Mouse (Mus musculus) lung, embryonic 14.5 days (tissue): Measurements from ENCODE around the gene Cars. TPM values are rescaled to one million over a fixed set of nuclear protein-coding genes. Genes with fewer than 3 reads are reported as not detected.

Source experiments
- ATAC-seq: fragments of 200-750 bp; cut with Nextera tagmentation; 2 replicates; pipeline ENCODE4 v1.8.0; 2017; ENCODE audit warnings: mild to moderate bottlenecking, moderate TSS enrichment, moderate library complexity; ENCODE audit not compliant: insufficient read depth
- DNase-seq: peaks from one replicate; pipeline ENCODE4 v3.0.0-alpha.2; 2015
- H3K27ac ChIP-seq: fragments of 300-500 bp; sonication (generic); 2 replicates; pipeline ENCODE4 v1.5.1; 2014; ENCODE audit warnings: low read depth, mild to moderate bottlenecking, moderate library complexity
- H3K27me3 ChIP-seq: fragments of 300-500 bp; sonication (generic); 2 replicates; pipeline ENCODE4 v1.6.1; 2014; ENCODE audit warnings: low read length, control low read depth; ENCODE audit not compliant: insufficient read depth
- H3K36me3 ChIP-seq: fragments of 300-500 bp; sonication (generic); 2 replicates; pipeline ENCODE4 v1.6.1; 2014; ENCODE audit warnings: control low read depth; ENCODE audit not compliant: insufficient read depth
- H3K4me1 ChIP-seq: fragments of 300-500 bp; sonication (generic); 2 replicates; pipeline ENCODE4 v1.6.1; 2014; ENCODE audit warnings: antibody characterized with exemption, control low read depth; ENCODE audit not compliant: insufficient read depth
- H3K4me2 ChIP-seq: fragments of 300-500 bp; sonication (generic); 2 replicates; pipeline ENCODE4 v1.6.1; 2014; ENCODE audit warnings: mild to moderate bottlenecking
- H3K4me3 ChIP-seq: fragments of 300-500 bp; sonication (generic); 2 replicates; pipeline ENCODE4 v1.5.1; 2014; ENCODE audit warnings: low read depth, low read length
- H3K9ac ChIP-seq: fragments of 300-500 bp; sonication (generic); 2 replicates; pipeline ENCODE4 v1.6.1; 2014
- H3K9me3 ChIP-seq: fragments of 300-500 bp; sonication (generic); 2 replicates; pipeline ENCODE4 v1.6.1; 2016; ENCODE audit warnings: low read depth, low read length, control low read depth
- CTCF ChIP-seq: IDR thresholded peaks from 2 replicates; pipeline ENCODE4 v1.5.1; 2016; ENCODE audit warnings: antibody characterized with exemption, low read depth
- WGBS: fragments of 180-500 bp; shearing (Covaris S2); extraction: QIAGEN DNeasy Blood & Tissue Kit; methylation state at CpG from one replicate; pipeline ENCODE4 v1.1.7; 2014; 5-methylcytosine and 5-hydroxymethylcytosine counted together
- polyA plus RNA-seq: library from polyadenylated mRNA; unstranded; fragments of >200 nt; fragmentation: Nextera tagmentation; extraction: Ambion mirVana; gene quantifications from 2 replicates; pipeline ENCODE4 v1.2.1, GENCODE M21; 2014

The Cars gene
- polyA plus RNA-seq, 1 experiment from 2014 or later: 59.8 TPM

DNA sequence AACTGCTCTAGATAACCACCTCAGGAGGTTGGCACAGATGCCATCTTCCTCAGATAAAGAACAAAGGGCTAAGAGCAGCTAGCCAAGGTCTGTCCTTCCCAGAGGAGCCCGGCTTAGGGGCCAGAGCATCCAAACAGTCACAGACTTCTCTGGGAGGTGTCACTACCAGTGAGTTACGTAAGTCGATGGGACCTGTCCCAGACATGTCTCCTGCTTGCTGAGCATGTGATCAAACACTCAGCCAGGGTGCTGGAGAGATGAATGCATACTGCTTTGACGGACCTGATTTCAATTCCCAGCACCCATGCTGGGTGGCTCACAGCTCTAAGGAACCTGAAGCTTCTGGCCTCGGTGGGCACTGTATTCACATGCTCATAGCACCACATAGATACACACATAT, 12.3 kb downstream of the Cars start:
- Histone ChIP-seq H3K4me2 (no peak overlapping the region), H3K27ac (no peak overlapping the region), H3K4me1 (no peaks in the 10 kb centered on the region), H3K9ac (no peak overlapping the region), H3K36me3 (peaks cover 87% of the 10 kb centered on the region), H3K4me3 (no peak overlapping the region), H3K27me3 (no peaks in the 10 kb centered on the region), H3K9me3 (no peaks in the 10 kb centered on the region)
- no peak for DNase-seq
- ATAC-seq: no peak
- TF ChIP-seq CTCF: no peak
- 78% methylated on average over 5 of the region's 5 CpGs for WGBS

DNA sequence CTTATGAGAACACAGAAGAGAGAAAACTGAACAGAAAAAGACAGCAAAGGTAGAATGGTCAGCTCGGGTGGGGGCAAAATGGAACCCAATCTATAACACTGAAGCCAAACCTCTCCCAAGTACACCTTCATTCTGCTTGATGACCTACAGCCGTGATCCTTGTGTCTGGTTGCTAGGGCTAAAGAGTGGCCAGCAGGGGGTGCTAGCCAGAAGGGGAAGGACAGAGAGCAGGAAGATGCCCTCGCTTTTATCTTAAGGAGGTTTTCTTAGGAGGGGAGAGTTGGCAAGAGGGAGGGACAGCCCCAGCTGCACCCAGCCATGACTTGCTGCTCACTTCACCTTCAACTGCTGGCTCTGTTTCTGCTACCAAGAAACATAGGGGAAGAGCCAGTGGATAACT, 15.9 kb downstream of the Cars start:
- H3K36me3 ChIP-seq: peaks cover 89% of the 10 kb centered on the region
- peak; percentile 41; the same call in 1 of the 2 replicates for ATAC-seq

GRCm38 (mm10) chr7:143583025-143583424, 16.9 kb downstream of the Cars start:
- Histone ChIP-seq H3K9ac (no peak overlapping the region), H3K27ac (no peak overlapping the region), H3K4me3 (no peak overlapping the region), H3K4me1 (no peaks in the 10 kb centered on the region), H3K9me3 (no peaks in the 10 kb centered on the region), H3K36me3 (peaks cover 89% of the 10 kb centered on the region), H3K4me2 (no peak overlapping the region), H3K27me3 (no peaks in the 10 kb centered on the region)
- ATAC-seq (no peak), DNase-seq (no peak)
- TF ChIP-seq CTCF: no peak
- 83% methylated on average over 5 of the region's 5 CpGs for WGBS

More for the DNA sequence above, 15.9 kb downstream of the Cars start:
- no peak overlapping the region for H3K9ac ChIP-seq
- TF ChIP-seq CTCF: peak; percentile 86
- H3K4me3 ChIP-seq: no peak overlapping the region
- H3K27me3 ChIP-seq: no peaks in the 10 kb centered on the region
- no peaks in the 10 kb centered on the region for H3K9me3 ChIP-seq
- 31% methylated on average over 3 of the region's 3 CpGs for WGBS
- H3K4me1 ChIP-seq: no peaks in the 10 kb centered on the region
- no peak overlapping the region for H3K4me2 ChIP-seq
- no peak overlapping the region for H3K27ac ChIP-seq
- peak; percentile 72 for DNase-seq

DNA sequence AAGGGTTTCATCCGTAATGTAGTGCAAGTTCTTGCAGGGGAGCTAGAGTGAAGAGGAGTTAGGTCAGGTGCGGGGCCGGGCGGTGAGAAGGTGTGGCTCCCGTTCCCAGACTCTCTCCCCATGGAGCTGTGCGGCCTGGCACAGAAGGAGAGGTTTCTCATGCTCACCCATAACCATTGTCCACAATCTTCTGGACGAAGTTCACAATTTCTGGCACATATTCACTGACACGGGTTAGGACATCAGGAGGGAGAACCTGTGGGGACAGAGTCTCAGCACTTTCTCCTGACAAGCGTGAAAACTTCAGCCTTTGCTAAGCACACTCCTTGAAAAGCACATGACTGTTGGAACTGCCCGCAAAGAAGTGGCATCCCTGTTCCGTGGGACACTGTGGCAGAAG, 24.1 kb downstream of the Cars start:
- peaks cover 92% of the 10 kb centered on the region for H3K36me3 ChIP-seq
- no peak overlapping the region for H3K9ac ChIP-seq
- no peaks in the 10 kb centered on the region for H3K27me3 ChIP-seq
- WGBS: 89% methylated on average over 11 of the region's 11 CpGs
- ATAC-seq (no peak), DNase-seq (no peak)
- no peak for TF ChIP-seq CTCF
- H3K4me2 ChIP-seq: no peak overlapping the region
- H3K27ac ChIP-seq: no peak overlapping the region
- H3K9me3 ChIP-seq: no peaks in the 10 kb centered on the region
- H3K4me3 ChIP-seq: no peak overlapping the region
- no peaks in the 10 kb centered on the region for H3K4me1 ChIP-seq

GRCm38 (mm10) chr7:143565648-143566039, 34.2 kb downstream of the Cars start:
- TF ChIP-seq CTCF: no peak
- no peaks in the 10 kb centered on the region for H3K4me1 ChIP-seq
- H3K27me3 ChIP-seq: no peaks in the 10 kb centered on the region
- no peak overlapping the region for H3K4me3 ChIP-seq
- H3K9me3 ChIP-seq: no peaks in the 10 kb centered on the region
- H3K9ac ChIP-seq: no peak overlapping the region
- no peak overlapping the region for H3K27ac ChIP-seq
- WGBS: 81% methylated on average over 3 of the region's 3 CpGs
- H3K4me2 ChIP-seq: no peak overlapping the region
- H3K36me3 ChIP-seq: peaks cover 98% of the 10 kb centered on the region
- no peak for ATAC-seq
- DNase-seq: no peak

- no peaks in the 10 kb centered on the region for H3K4me1 ChIP-seq
- no peak overlapping the region for H3K9ac ChIP-seq
- H3K4me3 ChIP-seq: no peak overlapping the region
- ATAC-seq (no peak), DNase-seq (no peak)
- TF ChIP-seq CTCF: no peak
- no peaks in the 10 kb centered on the region for H3K27me3 ChIP-seq
- H3K9me3 ChIP-seq: no peaks in the 10 kb centered on the region
- H3K4me2 ChIP-seq: no peak overlapping the region
- no peak overlapping the region for H3K27ac ChIP-seq
- WGBS: 92% methylated on average over 6 of the region's 6 CpGs
- H3K36me3 ChIP-seq: peaks cover 98% of the 10 kb centered on the region
These were observed 34.8 kb downstream of the Cars start for GRCm38 (mm10) chr7:143565015-143565647.

GRCm38 (mm10) chr7:143563787-143564186, 36.1 kb downstream of the Cars start:
- no peak for ATAC-seq
- H3K27me3 ChIP-seq: no peaks in the 10 kb centered on the region
- H3K4me3 ChIP-seq: no peak overlapping the region
- peaks cover 97% of the 10 kb centered on the region for H3K36me3 ChIP-seq
- DNase-seq: no peak
- no peaks in the 10 kb centered on the region for H3K4me1 ChIP-seq
- H3K4me2 ChIP-seq: no peak overlapping the region
- H3K27ac ChIP-seq: no peak overlapping the region
- no peak overlapping the region for H3K9ac ChIP-seq
- TF ChIP-seq CTCF: no peak
- 90% methylated on average over 5 of the region's 5 CpGs for WGBS
- H3K9me3 ChIP-seq: no peaks in the 10 kb centered on the region
